Mouse (Mus musculus): ENCODE results near the gene Plod3.
A peak's percentile ranks its signal among the peaks of the same experiment; 100 is the strongest.

DNA sequence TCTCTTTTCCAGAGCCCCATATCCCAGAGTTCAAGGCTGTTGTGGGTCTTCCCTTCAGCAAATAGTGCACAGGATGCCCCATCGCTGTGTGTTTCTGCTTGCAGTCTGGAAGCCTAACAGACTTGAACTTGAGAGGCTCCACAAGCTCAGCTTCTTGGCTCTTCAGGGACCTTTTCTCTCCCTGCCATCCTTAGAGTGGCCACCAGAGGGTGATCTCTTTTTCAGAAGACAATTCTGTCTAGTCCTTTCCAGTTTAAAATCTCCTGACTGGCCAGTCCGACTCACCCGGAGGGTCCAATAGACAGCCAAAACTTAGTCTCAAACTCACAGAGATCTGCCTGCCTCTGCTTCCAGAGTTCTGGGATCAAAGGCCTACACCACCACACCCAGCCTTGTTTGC, 23.2 kb downstream of the Plod3 start:
- TF ChIP-seq EP300 (optimal IDR thresholded peaks at IDR 0.05): no peak
- peak; percentile 74 for TF ChIP-seq CTCF (IDR thresholded peaks at IDR 0.05; ENCODE audit: low read depth)

All from stomach, postnatal 0 days (tissue).